Mouse (Mus musculus): Measurements from ENCODE around the gene Tmem199. TPM values are rescaled to one million over a fixed set of nuclear protein-coding genes. Genes with fewer than 3 reads are reported as not detected.

The Tmem199 gene
- polyA plus RNA-seq, 1 experiment: 41.3 TPM

DNA sequence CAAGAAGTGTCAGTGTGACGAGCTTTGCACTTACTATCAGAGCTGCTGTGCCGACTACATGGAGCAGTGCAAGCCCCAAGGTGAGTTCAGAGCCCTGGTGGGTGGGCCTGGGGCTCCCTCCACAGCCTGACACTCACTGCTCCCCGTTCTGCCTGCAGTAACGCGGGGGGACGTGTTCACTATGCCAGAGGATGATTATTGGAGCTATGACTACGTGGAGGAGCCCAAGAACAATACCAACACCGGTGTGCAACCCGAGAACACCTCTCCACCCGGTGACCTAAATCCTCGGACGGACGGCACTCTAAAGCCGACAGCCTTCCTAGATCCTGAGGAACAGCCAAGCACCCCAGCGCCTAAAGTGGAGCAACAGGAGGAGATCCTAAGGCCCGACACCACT, 12.4 kb downstream of the Tmem199 start:
- peaks cover 33% of the 10 kb centered on the region for H3K27me3 ChIP-seq (ENCODE audit: control insufficient read depth, insufficient read depth, insufficient read length)
- no peaks in the 10 kb centered on the region for H3K79me3 ChIP-seq (ENCODE audit: low read depth)
- no peak overlapping the region for H3ac ChIP-seq (ENCODE audit: control insufficient read depth, insufficient read length, low read depth)
- H3K79me2 ChIP-seq (ENCODE audit: control insufficient read depth, insufficient read depth): no peaks in the 10 kb centered on the region
- no peak overlapping the region for H3K4me3 ChIP-seq (ENCODE audit: insufficient read depth, poor library complexity, severe bottlenecking)
- TF ChIP-seq MAX (IDR thresholded peaks at IDR 0.05): no peak
- no peak for TF ChIP-seq CEBPB (IDR thresholded peaks at IDR 0.05; ENCODE audit: low read depth)
- TF ChIP-seq MYOG (IDR thresholded peaks at IDR 0.05; ENCODE audit: control insufficient read depth, extremely low read depth, insufficient read length): no peak
- no peaks in the 10 kb centered on the region for H3K36me3 ChIP-seq (ENCODE audit: control insufficient read depth, insufficient read depth)

DNA sequence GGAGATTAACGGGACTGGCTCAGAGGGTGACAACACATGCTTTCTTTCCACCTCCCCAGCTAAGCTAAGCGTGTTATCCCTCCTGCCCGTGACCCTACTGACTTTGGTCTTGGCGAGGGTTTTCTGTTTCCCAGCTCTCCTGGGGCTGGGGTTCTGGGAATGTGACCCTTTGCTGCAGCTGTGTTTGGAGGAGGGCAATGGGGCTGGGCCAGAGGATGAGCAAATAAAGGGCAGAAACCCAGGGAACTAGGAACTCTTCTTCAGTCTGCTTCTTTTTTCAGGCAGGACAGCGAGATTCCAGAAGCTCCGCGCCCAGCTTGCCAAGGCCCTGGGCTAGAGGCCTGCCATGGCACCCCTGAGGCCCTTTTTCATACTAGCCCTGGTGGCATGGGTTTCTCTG, 13.0 kb downstream of the Tmem199 start, which contains the start of gene Vtn:
TSS of gene Vtn (plus strand) at position 88 of the 400 bp plus-strand sequence.
- H3K4me3 ChIP-seq (ENCODE audit: insufficient read depth, poor library complexity, severe bottlenecking): peak within 1 kb of the TSS; percentile 21
- no peaks in the 10 kb centered on the region for H3K36me3 ChIP-seq (ENCODE audit: control insufficient read depth, insufficient read depth)

DNA sequence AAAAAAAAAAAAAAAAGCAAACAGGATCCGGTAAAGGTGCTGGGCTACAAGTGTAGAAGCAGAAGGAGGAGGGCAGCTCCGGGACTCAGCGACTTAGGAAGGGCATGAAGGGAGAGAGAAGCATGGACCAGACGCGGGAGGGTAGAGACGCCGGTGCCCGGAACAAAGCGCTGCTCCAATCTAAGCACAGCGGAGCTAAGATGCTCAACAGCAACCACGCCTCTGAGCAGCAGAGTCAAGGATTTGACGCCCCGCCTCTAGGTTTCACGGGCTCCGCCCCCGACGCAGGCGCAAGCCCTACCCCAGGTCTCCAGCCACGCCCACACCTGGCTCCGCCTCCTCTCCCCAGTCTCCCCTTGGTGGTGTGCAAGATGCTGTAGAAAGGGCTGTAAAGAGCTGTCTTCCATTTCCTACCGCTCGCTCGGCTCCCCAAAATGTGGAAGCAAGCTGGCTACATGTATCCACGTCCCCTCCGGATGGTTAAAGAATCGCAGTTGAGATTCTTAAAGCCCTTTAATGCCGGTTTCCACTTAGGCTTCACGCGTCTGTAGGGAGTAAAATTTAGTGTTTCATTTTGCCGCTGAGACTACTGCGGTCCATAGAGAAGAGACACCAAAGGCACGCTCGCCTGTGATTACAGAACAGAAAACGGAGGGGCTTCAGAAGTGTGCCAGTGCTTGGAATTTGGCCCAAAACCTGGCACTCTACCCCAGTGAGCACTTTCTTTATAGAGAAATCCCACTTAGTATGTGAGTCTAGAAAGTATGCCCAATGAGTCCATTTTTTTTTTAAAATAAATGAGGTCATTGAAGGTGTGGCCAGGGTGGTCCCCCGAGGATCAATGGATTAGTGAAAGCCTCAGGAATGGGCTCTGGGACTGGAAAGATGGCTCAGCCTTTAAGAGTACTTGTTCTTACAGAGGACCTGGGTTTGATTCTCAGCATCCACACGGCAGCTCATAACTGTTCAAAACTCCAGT, 14.1 kb downstream of the Tmem199 start, which contains the start of gene Sarm1:
TSS of gene Sarm1 (minus strand) at position 211 of the 979 bp plus-strand sequence.
- no peak for TF ChIP-seq CEBPB (IDR thresholded peaks at IDR 0.05; ENCODE audit: low read depth)
- TF ChIP-seq FOSL1 (IDR thresholded peaks at IDR 0.05; ENCODE audit: insufficient read depth, low read length, poor library complexity, severe bottlenecking): no peak
- no peak for TF ChIP-seq CTCF (IDR thresholded peaks at IDR 0.05; ENCODE audit: control insufficient read depth, insufficient read depth, insufficient read length)
- TF ChIP-seq USF1 (IDR thresholded peaks at IDR 0.05; ENCODE audit: low read depth): no peak
- TF ChIP-seq MYOD1 (IDR thresholded peaks at IDR 0.05; ENCODE audit: control insufficient read depth, insufficient read length, low read depth): no peak
- TF ChIP-seq MAX (IDR thresholded peaks at IDR 0.05): peak; percentile 15
- H3K4me3 ChIP-seq (ENCODE audit: insufficient read depth, poor library complexity, severe bottlenecking): peak within 1 kb of the TSS; percentile 21
- H3ac ChIP-seq (ENCODE audit: control insufficient read depth, insufficient read length, low read depth): peak within 1 kb of the TSS; percentile 62
- no peaks in the 10 kb centered on the region for H3K79me2 ChIP-seq (ENCODE audit: control insufficient read depth, insufficient read depth)
- H3K27me3 ChIP-seq (ENCODE audit: control insufficient read depth, insufficient read depth, insufficient read length): peaks cover 35% of the 10 kb centered on the region
- H3K36me3 ChIP-seq (ENCODE audit: control insufficient read depth, insufficient read depth): no peaks in the 10 kb centered on the region
- H3K79me3 ChIP-seq (ENCODE audit: low read depth): no peaks in the 10 kb centered on the region

More for the DNA sequence above, 13.0 kb downstream of the Tmem199 start, which contains the start of gene Vtn:
- H3K79me2 ChIP-seq (ENCODE audit: control insufficient read depth, insufficient read depth): no peaks in the 10 kb centered on the region
- TF ChIP-seq MAX (IDR thresholded peaks at IDR 0.05) (no peak), CEBPB (IDR thresholded peaks at IDR 0.05; ENCODE audit: low read depth) (no peak), FOSL1 (IDR thresholded peaks at IDR 0.05; ENCODE audit: insufficient read depth, low read length, poor library complexity, severe bottlenecking) (no peak), USF1 (IDR thresholded peaks at IDR 0.05; ENCODE audit: low read depth) (no peak), CTCF (IDR thresholded peaks at IDR 0.05; ENCODE audit: control insufficient read depth, insufficient read depth, insufficient read length) (no peak), MYOD1 (IDR thresholded peaks at IDR 0.05; ENCODE audit: control insufficient read depth, insufficient read length, low read depth) (no peak), MYOG (IDR thresholded peaks at IDR 0.05; ENCODE audit: control insufficient read depth, extremely low read depth, insufficient read length) (no peak)
- peaks cover 35% of the 10 kb centered on the region for H3K27me3 ChIP-seq (ENCODE audit: control insufficient read depth, insufficient read depth, insufficient read length)
- peak within 1 kb of the TSS; percentile 33 for H3ac ChIP-seq (ENCODE audit: control insufficient read depth, insufficient read length, low read depth)
- no peaks in the 10 kb centered on the region for H3K79me3 ChIP-seq (ENCODE audit: low read depth)

DNA sequence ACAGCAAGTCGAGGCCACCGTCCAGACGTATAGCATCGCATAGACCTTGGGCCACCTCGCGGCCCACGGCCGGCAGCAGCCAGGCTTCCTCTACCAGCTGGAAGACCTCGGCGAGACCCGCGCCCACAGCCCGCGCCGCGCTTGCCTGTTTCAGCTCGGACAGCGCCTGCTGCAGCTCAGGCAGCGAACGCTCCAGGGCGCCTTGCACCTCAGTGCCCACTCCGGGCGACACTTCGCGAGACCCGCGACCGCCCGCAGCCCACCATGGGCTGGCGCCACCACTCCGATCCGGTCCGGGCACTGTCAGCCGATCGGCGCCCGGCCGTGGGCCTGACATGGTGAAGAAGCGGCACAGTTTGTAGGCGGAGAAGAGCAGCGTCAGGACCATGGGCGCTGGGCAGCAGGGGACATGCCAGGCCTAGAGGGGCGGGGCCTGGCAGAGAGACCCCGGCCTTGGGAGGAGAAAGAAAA, 14.9 kb downstream of the Tmem199 start:
- H3ac ChIP-seq (ENCODE audit: control insufficient read depth, insufficient read length, low read depth): peak overlapping the region; percentile 62
- peaks cover 35% of the 10 kb centered on the region for H3K27me3 ChIP-seq (ENCODE audit: control insufficient read depth, insufficient read depth, insufficient read length)
- TF ChIP-seq FOSL1 (IDR thresholded peaks at IDR 0.05; ENCODE audit: insufficient read depth, low read length, poor library complexity, severe bottlenecking) (no peak), MYOG (IDR thresholded peaks at IDR 0.05; ENCODE audit: control insufficient read depth, extremely low read depth, insufficient read length) (no peak), CEBPB (IDR thresholded peaks at IDR 0.05; ENCODE audit: low read depth) (no peak), USF1 (IDR thresholded peaks at IDR 0.05; ENCODE audit: low read depth) (no peak)
- H3K4me3 ChIP-seq (ENCODE audit: insufficient read depth, poor library complexity, severe bottlenecking): peak overlapping the region; percentile 21
- H3K36me3 ChIP-seq (ENCODE audit: control insufficient read depth, insufficient read depth): no peaks in the 10 kb centered on the region
- no peaks in the 10 kb centered on the region for H3K79me3 ChIP-seq (ENCODE audit: low read depth)
- H3K79me2 ChIP-seq (ENCODE audit: control insufficient read depth, insufficient read depth): no peaks in the 10 kb centered on the region

DNA sequence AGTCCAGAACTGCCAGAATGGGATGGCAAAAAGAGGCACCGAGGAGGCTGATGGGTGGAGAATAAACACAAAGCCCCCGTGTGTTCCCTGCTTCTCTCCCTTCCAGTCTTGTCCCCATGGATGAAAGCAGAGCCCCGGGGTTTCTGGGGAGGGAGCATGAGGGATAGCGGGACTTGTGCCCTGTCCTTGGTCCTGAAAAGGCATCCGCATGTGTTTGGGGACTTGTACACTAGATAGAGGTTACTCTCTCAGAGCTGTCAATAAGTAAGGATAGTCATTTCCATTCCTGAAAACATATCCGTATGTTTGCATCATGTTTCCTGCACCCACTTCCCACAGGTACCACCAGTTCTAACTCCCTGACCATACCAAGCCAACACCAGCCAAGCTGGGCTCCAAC, 16.1 kb downstream of the Tmem199 start:
- no peak overlapping the region for H3K4me3 ChIP-seq (ENCODE audit: insufficient read depth, poor library complexity, severe bottlenecking)
- no peaks in the 10 kb centered on the region for H3K79me3 ChIP-seq (ENCODE audit: low read depth)
- H3K36me3 ChIP-seq (ENCODE audit: control insufficient read depth, insufficient read depth): no peaks in the 10 kb centered on the region
- H3K27me3 ChIP-seq (ENCODE audit: control insufficient read depth, insufficient read depth, insufficient read length): peaks cover 34% of the 10 kb centered on the region
- no peak overlapping the region for H3ac ChIP-seq (ENCODE audit: control insufficient read depth, insufficient read length, low read depth)
- H3K79me2 ChIP-seq (ENCODE audit: control insufficient read depth, insufficient read depth): no peaks in the 10 kb centered on the region
- TF ChIP-seq FOSL1 (IDR thresholded peaks at IDR 0.05; ENCODE audit: insufficient read depth, low read length, poor library complexity, severe bottlenecking) (no peak), CTCF (IDR thresholded peaks at IDR 0.05; ENCODE audit: control insufficient read depth, insufficient read depth, insufficient read length) (no peak), MAX (IDR thresholded peaks at IDR 0.05) (peak; percentile 69), USF1 (IDR thresholded peaks at IDR 0.05; ENCODE audit: low read depth) (no peak)
